In genomic region chr6:121011709-121012108, GRCm38 (mm10) we compare ENCODE assay signal across 23 mouse cellular contexts.
A peak's percentile ranks its signal among the peaks of the same experiment; 100 is the strongest.
DNase-seq lines count a peak whose midpoint lies in the region; ATAC-seq and TF ChIP-seq lines count a peak whose summit lies in the region.
"Had no signal": no experiment of that assay in that cellular context is flagged by ENCODE, and none has a peak within 500 bp of the region (broad histone marks: within the 10 kb centered on the region; RNA-seq: fewer than 3 reads in every experiment).

No protein-coding gene starts in this region.

- no peak overlapping the region for H3K4me2 ChIP-seq in kidney, embryonic 14.5 days (replicated peaks; ENCODE audit: low read depth, low read length)
- H3K4me2 ChIP-seq in stomach, embryonic 14.5 days (replicated peaks; ENCODE audit: low read depth, low read length) = no peak overlapping the region
- H3K4me2 ChIP-seq: heart, embryonic 11.5 days; liver, embryonic 15.5 days; midbrain, embryonic 13.5 days had no signal

- TF ChIP-seq CTCF in kidney, adult 2 months (conservative IDR thresholded peaks at IDR 0.05; ENCODE audit: insufficient read depth, insufficient read length, low read depth, low read length) = no peak
- no peak for TF ChIP-seq CTCF in lung, adult 2 months (IDR thresholded peaks at IDR 0.05; ENCODE audit: insufficient read depth, low read length)

- no peaks in the 10 kb centered on the region for H3K4me1 ChIP-seq in kidney, embryonic 14.5 days (ENCODE audit: control insufficient read depth, insufficient read depth, low read length)
- H3K4me1 ChIP-seq in kidney, adult 2 months (ENCODE audit: control insufficient read depth, insufficient read depth, low read length) = no peaks in the 10 kb centered on the region
- peaks cover 6% of the 10 kb centered on the region; the same call in 1 of the 2 replicates for H3K4me1 ChIP-seq in lung, adult 2 months (ENCODE audit: control insufficient read depth, insufficient read depth, low read length)
- peaks cover 10% of the 10 kb centered on the region; the same call in 1 of the 2 replicates for H3K4me1 ChIP-seq in stomach, embryonic 14.5 days (ENCODE audit: control insufficient read depth, insufficient read depth, low read length)
- H3K4me1 ChIP-seq: forebrain, embryonic 10.5 days; liver, embryonic 15.5 days; midbrain, embryonic 13.5 days had no signal

- peaks cover 6% of the 10 kb centered on the region; the same call in 1 of the 2 replicates for H3K36me3 ChIP-seq in kidney, embryonic 14.5 days (ENCODE audit: control insufficient read depth, insufficient read depth, low read length)
- no peaks in the 10 kb centered on the region for H3K36me3 ChIP-seq in kidney, adult 2 months (ENCODE audit: control insufficient read depth, insufficient read depth, low read length)
- H3K36me3 ChIP-seq in stomach, embryonic 14.5 days (ENCODE audit: control insufficient read depth, insufficient read depth, low read length) = peaks cover 4% of the 10 kb centered on the region; the same call in 1 of the 2 replicates

- WGBS in kidney, embryonic 14.5 days = 61% methylated on average over 11 of the region's 11 CpGs
- WGBS in kidney, adult 2 months = 76% methylated on average over 11 of the region's 11 CpGs
- WGBS in lung, adult 2 months = 68% methylated on average over 11 of the region's 11 CpGs
- 46% methylated on average over 11 of the region's 11 CpGs for WGBS in stomach, embryonic 14.5 days

- no peak overlapping the region for H3K9ac ChIP-seq in kidney, embryonic 14.5 days (ENCODE audit: low read depth, low read length)
- H3K9ac ChIP-seq in stomach, embryonic 14.5 days (replicated peaks; ENCODE audit: low read depth, low read length) = no peak overlapping the region
- H3K9ac ChIP-seq: forebrain, postnatal 0 days; liver, embryonic 15.5 days; midbrain, embryonic 13.5 days had no signal

- TF ChIP-seq POLR2A in kidney, adult 2 months (IDR thresholded peaks at IDR 0.05; ENCODE audit: low read depth, low read length) = no peak
- TF ChIP-seq POLR2A in lung, adult 2 months (IDR thresholded peaks at IDR 0.05; ENCODE audit: borderline replicate concordance, extremely low read depth, low read depth, low read length) = no peak

- H3K4me3 ChIP-seq in kidney, embryonic 14.5 days (ENCODE audit: low read length) = no peak overlapping the region
- no peak overlapping the region for H3K4me3 ChIP-seq in kidney, adult 2 months (ENCODE audit: insufficient read depth, low read depth, low read length)
- no peak overlapping the region for H3K4me3 ChIP-seq in lung, adult 2 months (replicated peaks; ENCODE audit: extremely low read depth, low read depth, low read length)
- H3K4me3 ChIP-seq in stomach, embryonic 14.5 days (ENCODE audit: low read depth, low read length) = no peak overlapping the region
- H3K4me3 ChIP-seq: forebrain, embryonic 10.5 days; hindbrain, embryonic 10.5 days; limb, embryonic 10.5 days; liver, embryonic 15.5 days; midbrain, embryonic 13.5 days had no signal

- peak; percentile 48; the same call in 1 of the 2 replicates for ATAC-seq in kidney, embryonic 14.5 days (ENCODE audit: low FRiP score, low TSS enrichment)
- peak; percentile 11; the same call in 1 of the 2 replicates for ATAC-seq in stomach, embryonic 14.5 days (ENCODE audit: insufficient number of reproducible peaks, insufficient read depth, low FRiP score, low read depth)
- ATAC-seq: forebrain, postnatal 0 days; hindbrain, embryonic 16.5 days; intestine, embryonic 16.5 days; midbrain, embryonic 13.5 days had no signal

- DNase-seq in kidney, adult 2 months = no peak
- peak; percentile 47 to 62 for DNase-seq in lung, adult 18-20 months
- DNase-seq in lung, adult 2 months = no peak
- no peak for DNase-seq in urinary bladder, postnatal 10 days (ENCODE audit: low spot score)
- DNase-seq in ovary, postnatal 14 days (ENCODE audit: low spot score) = no peak
- DNase-seq: adrenal gland, postnatal 25 days; cerebellum, adult 8-10 months; forebrain, postnatal 0 days; gastrocnemius, postnatal 14 days; heart, adult 11 months; liver; right cerebral cortex, postnatal 14 days; thymus, postnatal 36 days had no signal

- no peaks in the 10 kb centered on the region for H3K9me3 ChIP-seq in kidney, embryonic 14.5 days (ENCODE audit: control insufficient read depth, low read length)
- no peaks in the 10 kb centered on the region for H3K9me3 ChIP-seq in stomach, embryonic 14.5 days (ENCODE audit: control insufficient read depth, low read depth, low read length)
- H3K9me3 ChIP-seq: forebrain, embryonic 10.5 days; hindbrain, embryonic 10.5 days; limb, embryonic 10.5 days; liver, embryonic 15.5 days; midbrain, embryonic 13.5 days had no signal

- no peaks in the 10 kb centered on the region for H3K27me3 ChIP-seq in kidney, embryonic 14.5 days (ENCODE audit: control insufficient read depth, insufficient read depth, low read length)
- H3K27me3 ChIP-seq in kidney, adult 2 months (replicated peaks; ENCODE audit: control insufficient read depth, insufficient read depth, low read length) = no peaks in the 10 kb centered on the region
- no peaks in the 10 kb centered on the region for H3K27me3 ChIP-seq in stomach, embryonic 14.5 days (ENCODE audit: control insufficient read depth, insufficient read depth, low read length)
- H3K27me3 ChIP-seq: liver, embryonic 15.5 days; midbrain, embryonic 13.5 days had no signal

- no peak overlapping the region for H3K27ac ChIP-seq in kidney, embryonic 14.5 days (ENCODE audit: low read depth, low read length)
- H3K27ac ChIP-seq in kidney, adult 2 months (ENCODE audit: insufficient read depth, low read depth, low read length) = no peak overlapping the region
- no peak overlapping the region for H3K27ac ChIP-seq in stomach, embryonic 14.5 days (ENCODE audit: low read length)
- H3K27ac ChIP-seq: forebrain, embryonic 10.5 days; hindbrain, embryonic 10.5 days; liver, embryonic 15.5 days; midbrain, embryonic 13.5 days had no signal

Comparison
In these comparisons a context has a peak if more than half of its experiments do, and no peak if none do; other contexts are left out.
1. DNase-seq: peak in lung, adult 18-20 months (2 of 2); none in kidney, adult 2 months (single experiment), lung, adult 2 months (single experiment), urinary bladder, postnatal 10 days (single experiment) and ovary, postnatal 14 days (single experiment).